Comparison of ENCODE assay signal across 17 mouse cellular contexts in the genomic region with DNA sequence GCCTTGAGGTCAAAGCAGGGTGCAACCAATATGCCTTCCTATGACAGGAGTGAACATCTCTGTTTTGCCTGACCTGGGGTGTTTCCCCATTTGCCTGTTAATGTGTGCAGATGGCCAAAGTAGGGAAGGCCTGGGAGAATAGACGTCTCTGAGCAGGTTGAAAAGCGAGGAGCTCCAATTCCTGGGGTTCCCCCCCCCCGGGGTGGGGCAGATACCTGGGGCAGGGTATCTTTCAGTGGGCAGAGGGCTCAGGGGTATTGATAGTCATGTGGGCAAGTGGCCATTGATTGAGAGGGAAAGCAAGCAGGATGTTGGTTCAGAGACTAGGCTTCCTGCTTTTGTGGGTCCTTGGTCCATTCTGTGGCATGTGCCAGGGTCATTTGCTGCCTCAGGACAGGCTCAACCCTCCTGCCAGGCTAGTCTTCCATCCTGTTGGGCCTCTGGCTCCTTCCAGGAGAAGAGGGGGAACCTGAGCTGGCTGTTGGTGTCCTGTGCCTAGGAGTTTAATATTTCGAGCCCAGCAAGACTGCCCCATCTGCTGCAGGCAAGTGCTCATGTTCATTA. TPM values are rescaled to one million over a fixed set of nuclear protein-coding genes. Genes with fewer than 3 reads are reported as not detected.
DNase-seq lines count a peak whose midpoint lies in the region; ATAC-seq and TF ChIP-seq lines count a peak whose summit lies in the region.
"Had no signal": no experiment of that assay in that cellular context is flagged by ENCODE, and none has a peak within 500 bp of the region (broad histone marks: within the 10 kb centered on the region; RNA-seq: fewer than 3 reads in every experiment).

No protein-coding gene starts in this region.

- H3K27ac ChIP-seq in hindbrain, embryonic 14.5 days = no peak overlapping the region
- no peak overlapping the region for H3K27ac ChIP-seq in hindbrain, embryonic 16.5 days (ENCODE audit: low read depth, low read length)
- peak overlapping the region; percentile 66 for H3K27ac ChIP-seq in liver, embryonic 15.5 days (replicated peaks)

- 73% methylated on average over 4 of the region's 4 CpGs for WGBS in hindbrain, embryonic 14.5 days
- 71% methylated on average over 4 of the region's 4 CpGs for WGBS in hindbrain, embryonic 16.5 days
- WGBS in liver, embryonic 15.5 days (ENCODE audit: insufficient replicate concordance) = 67% methylated on average over 4 of the region's 4 CpGs

- peaks cover 54% of the 10 kb centered on the region for H3K4me1 ChIP-seq in hindbrain, embryonic 14.5 days (replicated peaks; ENCODE audit: control insufficient read depth, insufficient read depth, low read length)
- peaks cover 56% of the 10 kb centered on the region for H3K4me1 ChIP-seq in hindbrain, embryonic 16.5 days (ENCODE audit: control insufficient read depth, insufficient read depth, low read depth, low read length)
- H3K4me1 ChIP-seq in E14TG2a.4 (replicated peaks; ENCODE audit: low read depth, low read length) = peaks cover 77% of the 10 kb centered on the region
- H3K4me1 ChIP-seq in liver, embryonic 15.5 days (replicated peaks) = peaks cover 79% of the 10 kb centered on the region

- no peak overlapping the region for H3K9ac ChIP-seq in hindbrain, embryonic 14.5 days
- H3K9ac ChIP-seq in hindbrain, embryonic 16.5 days (ENCODE audit: low read depth, low read length) = no peak overlapping the region
- H3K9ac ChIP-seq in liver, embryonic 15.5 days = no peak overlapping the region
- H3K9ac ChIP-seq: heart, embryonic 12.5 days had no signal

- TF ChIP-seq CTCF in E14TG2a.4 (conservative IDR thresholded peaks at IDR 0.05; ENCODE audit: low read length) = no peak

- ATAC-seq in hindbrain, embryonic 14.5 days (ENCODE audit: low FRiP score) = no peak
- ATAC-seq in hindbrain, embryonic 16.5 days = no peak
- no peak for ATAC-seq in liver, embryonic 15.5 days (ENCODE audit: insufficient read depth)

- peak; percentile 65 for DNase-seq in cerebellum, adult 11-12 months
- no peak for DNase-seq in cerebellum, postnatal 4 days (ENCODE audit: low spot score in 2 of 2)
- no peak for DNase-seq in hindbrain, embryonic 14.5 days (ENCODE audit: low spot score)
- DNase-seq in lung, adult 18-20 months = no peak
- DNase-seq in left cerebral cortex, adult 18-20 months (ENCODE audit: low spot score in 2 of 2) = no peak
- DNase-seq: adrenal gland, adult 2 months; gastrocnemius, postnatal 36 days; kidney, postnatal 10 days; spleen, adult 18-20 months had no signal

- peak overlapping the region; percentile 100; the same call in 1 of the 2 replicates for H3K4me2 ChIP-seq in hindbrain, embryonic 14.5 days (replicated peaks)
- no peak overlapping the region; the same call in 1 of the 2 replicates for H3K4me2 ChIP-seq in hindbrain, embryonic 16.5 days (ENCODE audit: low read length)
- no peak overlapping the region for H3K4me2 ChIP-seq in liver, embryonic 15.5 days
- H3K4me2 ChIP-seq: heart, embryonic 12.5 days had no signal

- H3K36me3 ChIP-seq in hindbrain, embryonic 14.5 days (replicated peaks; ENCODE audit: control insufficient read depth, insufficient read depth) = peaks cover 31% of the 10 kb centered on the region
- peaks cover 9% of the 10 kb centered on the region; the same call in 1 of the 2 replicates for H3K36me3 ChIP-seq in hindbrain, embryonic 16.5 days (ENCODE audit: control insufficient read depth, insufficient read depth, low read length)
- peaks cover 83% of the 10 kb centered on the region for H3K36me3 ChIP-seq in E14TG2a.4 (ENCODE audit: insufficient read depth, low read length)
- peaks cover 39% of the 10 kb centered on the region for H3K36me3 ChIP-seq in liver, embryonic 15.5 days (replicated peaks)

- no peak overlapping the region for H3K4me3 ChIP-seq in hindbrain, embryonic 14.5 days (replicated peaks; ENCODE audit: low read length)
- H3K4me3 ChIP-seq in hindbrain, embryonic 16.5 days (ENCODE audit: low read length) = no peak overlapping the region
- H3K4me3 ChIP-seq in E14TG2a.4 (replicated peaks; ENCODE audit: low read length) = 0 out of 2 replicates have a peak overlapping the region, but pooled peaks have one; percentile 60
- H3K4me3 ChIP-seq in liver, embryonic 15.5 days (replicated peaks) = no peak overlapping the region
- H3K4me3 ChIP-seq: heart, embryonic 12.5 days had no signal

- H3K9me3 ChIP-seq in hindbrain, embryonic 14.5 days (ENCODE audit: control insufficient read depth, low read length) = no peaks in the 10 kb centered on the region
- no peaks in the 10 kb centered on the region for H3K9me3 ChIP-seq in hindbrain, embryonic 16.5 days (ENCODE audit: control insufficient read depth, low read length)
- no peaks in the 10 kb centered on the region for H3K9me3 ChIP-seq in E14TG2a.4 (ENCODE audit: low read length)
- H3K9me3 ChIP-seq in liver, embryonic 15.5 days (replicated peaks) = no peaks in the 10 kb centered on the region
- H3K9me3 ChIP-seq: heart, embryonic 12.5 days; megakaryocyte, embryonic 14.5 days had no signal

- 0 out of 2 replicates have a peak, but pooled peaks cover 6% of the 10 kb centered on the region for H3K27me3 ChIP-seq in hindbrain, embryonic 14.5 days (ENCODE audit: control insufficient read depth, insufficient read depth, low read length)
- H3K27me3 ChIP-seq in hindbrain, embryonic 16.5 days (replicated peaks; ENCODE audit: control insufficient read depth, insufficient read depth, low read length) = no peaks in the 10 kb centered on the region; the same call in 1 of the 2 replicates
- peaks cover 10% of the 10 kb centered on the region for H3K27me3 ChIP-seq in E14TG2a.4 (ENCODE audit: insufficient read depth, low read length)
- H3K27me3 ChIP-seq in liver, embryonic 15.5 days = 0 out of 2 replicates have a peak, but pooled peaks cover 3% of the 10 kb centered on the region
- H3K27me3 ChIP-seq: megakaryocyte, embryonic 14.5 days had no signal

RNA-seq across cellular contexts. Expression of a gene that starts 4.4 kb away (rescaled TPM):
- polyA plus RNA-seq in hindbrain, embryonic 14.5 days (2014; fragmentation: Nextera tagmentation; extraction: Ambion mirVana) = 175 and 190 TPM in 2 replicates
- polyA plus RNA-seq in hindbrain, embryonic 16.5 days (2015; fragmentation: Nextera tagmentation; extraction: Ambion mirVana) = 181 and 183 TPM in 2 replicates
- 116 and 124 TPM in 2 replicates for polyA plus RNA-seq in liver, embryonic 15.5 days (2015; fragmentation: Nextera tagmentation; extraction: Ambion mirVana)
- total RNA-seq in left cerebral cortex, adult 18-20 months (2021) = 10 to 100 TPM; 57.6 to 70.5 TPM

RNA-seq across cellular contexts. Expression of a gene that starts 4.5 kb away (rescaled TPM):
- 113 and 114 TPM in 2 replicates for polyA plus RNA-seq in hindbrain, embryonic 14.5 days (2014; fragmentation: Nextera tagmentation; extraction: Ambion mirVana)
- polyA plus RNA-seq in hindbrain, embryonic 16.5 days (2015; fragmentation: Nextera tagmentation; extraction: Ambion mirVana) = 137 and 147 TPM in 2 replicates
- polyA plus RNA-seq in liver, embryonic 15.5 days (2015; fragmentation: Nextera tagmentation; extraction: Ambion mirVana) = 41.7 and 45.0 TPM in 2 replicates
- total RNA-seq in left cerebral cortex, adult 18-20 months (2021) = 10 to 100 TPM; 87.1 to 87.2 TPM

RNA-seq across cellular contexts. Expression of a gene that starts 5.4 kb away (rescaled TPM):
- 13.4 and 14.7 TPM in 2 replicates for polyA plus RNA-seq in hindbrain, embryonic 14.5 days (2014; fragmentation: Nextera tagmentation; extraction: Ambion mirVana)
- polyA plus RNA-seq in hindbrain, embryonic 16.5 days (2015; fragmentation: Nextera tagmentation; extraction: Ambion mirVana) = 20.3 TPM in 2 replicates
- 3.9 and 5.4 TPM in 2 replicates for polyA plus RNA-seq in liver, embryonic 15.5 days (2015; fragmentation: Nextera tagmentation; extraction: Ambion mirVana)
- 10 to 100 TPM; 13.7 to 17.9 TPM for total RNA-seq in left cerebral cortex, adult 18-20 months (2021)

RNA-seq across cellular contexts. Expression of a gene that starts 12.6 kb away (rescaled TPM):
- polyA plus RNA-seq in hindbrain, embryonic 14.5 days (2014; fragmentation: Nextera tagmentation; extraction: Ambion mirVana) = 9.8 and 12.5 TPM in 2 replicates
- polyA plus RNA-seq in hindbrain, embryonic 16.5 days (2015; fragmentation: Nextera tagmentation; extraction: Ambion mirVana) = 15.8 and 16.6 TPM in 2 replicates
- polyA plus RNA-seq in liver, embryonic 15.5 days (2015; fragmentation: Nextera tagmentation; extraction: Ambion mirVana) = 11.9 and 12.5 TPM in 2 replicates
- 10 to 100 TPM; 31.8 to 37.8 TPM for total RNA-seq in left cerebral cortex, adult 18-20 months (2021)

RNA-seq across cellular contexts. Expression of a gene that starts 20.1 kb away (rescaled TPM):
- polyA plus RNA-seq in hindbrain, embryonic 14.5 days (2014; fragmentation: Nextera tagmentation; extraction: Ambion mirVana) = not detected in 2 replicates
- polyA plus RNA-seq in hindbrain, embryonic 16.5 days (2015; fragmentation: Nextera tagmentation; extraction: Ambion mirVana) = not detected in 2 replicates
- polyA plus RNA-seq in liver, embryonic 15.5 days (2015; fragmentation: Nextera tagmentation; extraction: Ambion mirVana) = not detected in 2 replicates
- total RNA-seq in left cerebral cortex, adult 18-20 months (2021) = not detected
- total RNA-seq: adrenal gland, adult 2 months; gastrocnemius, postnatal 36 days; layer of hippocampus, postnatal 14 days had no signal
- polyA plus RNA-seq: adrenal gland, adult 2 months; heart, embryonic 12.5 days; limb, embryonic 11.5 days; lung, embryonic 16.5 days had no signal
